Mouse (Mus musculus) ovary, adult 18-20 months (tissue): ENCODE measurements at regions not wholly inside any gene's neighbourhood (a gene's known extent, or its start where the extent isn't known, plus 50 kb on each side); places are given as distances from the start of the nearest gene placed in this dataset.

ENCODE experiments used
- DNase-seq: peaks from one replicate; pipeline ENCODE4 v3.0.0; 2022; ENCODE audit warnings: low spot score, mixed read lengths

DNA sequence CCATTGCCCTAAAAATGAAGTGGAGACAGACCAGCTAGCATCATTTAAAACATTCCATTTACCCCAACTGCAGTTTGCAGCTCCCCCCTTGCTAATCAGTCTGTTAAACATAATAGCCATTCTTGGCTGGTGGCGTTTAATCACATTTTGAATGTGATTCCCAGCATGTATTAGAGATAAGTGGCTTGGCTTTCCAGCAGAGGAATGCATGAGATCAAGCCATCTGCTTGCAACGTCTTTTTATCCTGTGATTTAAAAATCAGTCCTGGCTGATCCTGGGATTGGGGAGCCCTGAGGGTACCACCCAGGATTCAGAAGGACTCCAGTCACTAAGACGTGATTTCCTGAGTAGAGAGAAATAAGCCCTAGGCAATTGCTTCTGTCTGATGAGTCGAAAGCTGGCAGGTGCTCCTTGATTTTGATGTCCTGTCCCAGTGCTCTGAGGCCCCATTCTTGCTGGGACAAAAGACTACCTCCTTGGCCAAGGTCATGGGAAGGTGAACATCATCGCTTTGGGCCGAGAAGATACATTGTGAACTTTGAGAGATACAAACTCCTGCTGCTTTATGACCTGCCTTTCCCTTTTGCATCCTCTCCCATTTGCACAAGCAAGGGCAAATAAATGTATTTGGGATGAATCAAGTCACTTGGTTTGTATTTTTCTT, 623.8 kb downstream of the Tmem132b start:
- no peak for DNase-seq

DNA sequence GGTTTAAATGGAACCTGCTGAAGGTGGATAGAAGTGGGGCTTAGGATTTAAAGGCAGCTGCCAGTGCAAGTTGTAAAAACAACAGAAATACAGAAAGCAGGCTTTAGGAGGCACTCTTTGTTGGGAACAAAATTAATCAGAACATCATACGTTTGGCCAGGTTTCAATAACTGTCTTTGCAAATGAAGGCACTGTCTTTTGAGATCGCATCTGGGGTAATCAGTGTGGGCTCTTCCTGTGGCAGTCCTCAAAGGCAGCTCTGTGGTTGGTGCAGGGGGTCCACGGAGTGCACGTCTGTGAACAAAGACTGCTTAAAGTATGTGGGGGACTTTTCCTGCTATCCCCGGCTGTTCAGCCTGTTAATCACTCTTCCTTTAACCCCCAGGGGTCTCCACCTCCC, 654.5 kb downstream of the Tmem132b start:
- no peak for DNase-seq

DNA sequence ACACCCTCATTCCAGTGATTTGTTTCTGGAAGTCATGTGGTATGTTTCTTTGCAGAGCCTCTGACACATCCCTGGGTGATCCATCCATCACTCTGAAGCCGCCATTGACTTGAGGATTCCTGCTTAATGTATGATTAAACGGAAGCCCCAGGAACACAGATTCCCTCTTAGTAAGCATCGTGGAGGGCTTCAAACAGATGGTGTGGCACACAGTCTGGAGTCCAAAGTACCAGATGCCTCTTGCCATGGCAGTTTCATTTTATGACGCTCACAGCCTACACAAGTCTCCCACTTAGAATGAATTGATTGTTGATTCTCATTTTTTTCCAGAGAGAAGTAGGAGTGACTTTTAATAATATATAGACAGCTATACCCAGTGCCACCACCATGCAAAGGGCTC, 668.3 kb downstream of the Tmem132b start:
- no peak for DNase-seq

DNA sequence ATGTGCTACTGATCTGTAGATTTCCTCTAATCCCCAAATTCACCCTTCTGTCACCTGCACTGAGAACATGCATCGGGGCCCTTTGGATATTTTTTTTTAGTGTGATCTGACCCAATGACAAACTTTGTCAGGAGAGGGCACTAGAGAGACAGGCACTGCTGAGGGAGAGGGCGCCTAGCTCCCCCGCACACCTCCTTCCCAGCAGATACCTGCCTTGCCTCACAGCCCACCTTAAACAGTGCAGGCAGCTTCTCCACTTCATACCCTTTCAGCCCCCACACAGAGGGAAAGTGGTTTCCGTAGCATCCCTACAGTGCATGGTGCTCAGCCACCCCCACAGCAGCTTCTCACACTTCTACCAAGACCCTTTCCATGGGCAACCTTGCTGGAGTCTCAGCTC, 670.0 kb downstream of the Tmem132b start:
- no peak for DNase-seq

DNA sequence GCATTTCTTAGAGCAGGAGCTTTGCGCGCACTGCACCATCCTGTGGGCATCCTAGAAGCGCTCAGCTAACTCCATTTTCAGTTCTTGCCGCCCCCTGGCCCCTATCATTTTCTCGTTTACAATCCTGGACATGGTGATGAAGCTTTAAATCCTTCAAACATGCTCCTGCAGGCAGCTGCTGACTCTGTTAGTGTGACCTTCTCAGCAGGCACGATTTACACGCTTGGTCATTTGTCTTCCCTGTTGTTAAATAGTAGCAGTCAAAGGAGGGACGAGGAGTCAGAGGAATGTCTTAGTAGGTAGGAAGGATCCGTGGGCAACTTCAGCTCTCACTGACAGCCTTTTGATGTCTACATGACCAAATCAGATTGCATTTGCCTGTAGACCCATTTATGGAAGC, 670.4 kb downstream of the Tmem132b start:
- no peak for DNase-seq

- DNase-seq, result no peak
These were observed 685.4 kb downstream of the Tmem132b start for GRCm38 (mm10) chr5:126217016-126217415.

GRCm38 (mm10) chr5:126217746-126218145, 686.2 kb downstream of the Tmem132b start:
- DNase-seq, result no peak

DNA sequence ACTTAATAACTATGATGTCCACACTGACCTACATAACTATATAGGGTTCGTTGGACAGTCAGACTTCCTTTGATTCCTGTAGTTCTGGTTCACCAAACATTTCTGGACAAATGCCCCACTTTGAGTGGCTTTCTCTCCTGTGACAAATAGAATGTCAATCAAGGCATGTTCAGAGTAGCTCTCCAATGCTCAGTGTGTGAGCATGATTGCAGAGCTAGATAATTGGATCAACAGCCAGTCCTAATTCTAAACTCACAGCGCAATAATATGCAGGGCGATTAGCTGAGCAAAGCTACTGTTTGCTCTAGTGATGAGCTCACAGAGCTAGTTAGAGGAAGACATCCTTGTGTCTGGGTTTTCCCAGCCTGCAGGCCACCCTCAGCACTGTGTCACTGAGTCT, 692.1 kb downstream of the Tmem132b start:
- no peak for DNase-seq

DNA sequence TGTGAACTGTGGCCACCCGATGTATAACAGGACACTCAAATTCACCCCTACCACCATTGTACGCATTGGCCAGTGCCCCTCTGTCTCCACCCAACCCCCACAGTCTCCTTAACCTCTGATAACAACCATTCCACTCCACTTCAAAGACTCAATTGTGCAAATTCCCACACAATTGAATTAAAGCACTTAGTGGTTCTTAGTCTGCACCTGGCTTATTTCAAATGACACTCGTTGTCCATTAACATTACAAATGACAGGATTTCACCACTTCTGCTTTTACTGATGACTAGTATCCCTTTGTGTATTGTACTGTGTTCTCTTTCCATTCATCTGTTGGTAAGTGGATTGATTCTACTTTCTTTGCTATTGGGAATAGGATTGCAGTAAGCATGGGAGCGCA, 699.2 kb downstream of the Tmem132b start:
- DNase-seq, result no peak

- no peak for DNase-seq
These were observed 706.5 kb downstream of the Tmem132b start for GRCm38 (mm10) chr5:126238071-126238470.

DNA sequence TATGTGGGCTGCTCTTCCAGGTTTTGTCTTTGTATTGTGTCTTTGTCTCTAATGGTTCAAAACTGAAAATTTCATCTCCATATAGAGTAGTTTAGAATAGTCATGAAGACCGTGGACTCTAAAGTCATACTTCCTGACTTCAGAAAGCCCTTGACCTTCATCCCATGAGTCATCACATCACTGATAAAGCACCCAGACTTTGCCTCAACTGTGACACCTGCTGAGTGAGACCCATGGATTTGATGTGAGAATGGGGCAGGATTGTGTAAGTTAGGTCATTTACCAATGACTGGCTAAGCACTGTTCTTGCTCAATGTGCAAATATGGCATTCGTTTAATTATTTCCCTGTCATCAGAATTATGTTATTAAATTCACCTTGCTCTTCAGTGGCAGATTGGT, 714.2 kb downstream of the Tmem132b start:
- DNase-seq, result no peak

GRCm38 (mm10) chr5:126250331-126250730, 718.8 kb downstream of the Tmem132b start:
- DNase-seq, result no peak

- no peak for DNase-seq
These were observed 723.1 kb downstream of the Tmem132b start for GRCm38 (mm10) chr5:126254661-126255060.

DNA sequence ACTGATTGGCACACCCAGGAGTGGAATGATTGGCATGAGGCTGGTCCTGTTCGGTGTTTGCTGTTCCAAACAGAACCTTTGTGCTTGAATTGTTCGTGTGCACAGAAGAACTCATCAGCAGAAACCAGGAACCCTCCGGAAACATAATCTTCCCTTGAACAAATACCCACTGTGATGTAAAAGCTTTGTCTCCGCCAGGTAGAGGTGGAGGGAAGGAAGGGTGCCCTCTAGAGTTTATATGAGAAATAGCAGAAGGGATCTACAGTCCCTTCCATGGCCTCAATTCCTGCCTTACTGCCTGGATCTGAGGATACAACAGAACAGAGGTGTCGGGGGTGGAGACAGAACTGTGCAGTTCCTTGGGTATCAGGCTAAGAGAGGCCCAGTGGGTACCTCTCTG, 726.3 kb downstream of the Tmem132b start:
- no peak for DNase-seq

DNA sequence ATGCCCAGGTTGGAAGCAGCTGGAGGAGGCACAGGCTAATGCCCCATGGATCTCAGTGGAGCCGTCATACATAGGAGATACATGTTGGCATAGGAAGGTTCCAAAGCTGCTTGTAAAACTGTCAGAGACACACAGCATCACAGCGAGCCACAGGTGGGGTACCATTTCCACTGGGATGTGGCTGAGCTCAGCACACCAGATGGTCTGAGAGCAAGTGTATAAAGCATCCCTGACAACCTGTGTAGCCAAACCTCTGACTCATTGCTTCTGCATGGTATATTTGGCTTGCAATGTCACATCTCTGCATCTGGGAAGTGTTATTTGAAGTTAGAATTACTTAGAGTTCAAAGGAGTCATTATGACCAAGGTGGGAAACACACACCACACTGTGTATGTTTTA, 734.9 kb downstream of the Tmem132b start:
- no peak for DNase-seq

GRCm38 (mm10) chr5:126266929-126267609, 735.5 kb downstream of the Tmem132b start:
- DNase-seq, result no peak

DNA sequence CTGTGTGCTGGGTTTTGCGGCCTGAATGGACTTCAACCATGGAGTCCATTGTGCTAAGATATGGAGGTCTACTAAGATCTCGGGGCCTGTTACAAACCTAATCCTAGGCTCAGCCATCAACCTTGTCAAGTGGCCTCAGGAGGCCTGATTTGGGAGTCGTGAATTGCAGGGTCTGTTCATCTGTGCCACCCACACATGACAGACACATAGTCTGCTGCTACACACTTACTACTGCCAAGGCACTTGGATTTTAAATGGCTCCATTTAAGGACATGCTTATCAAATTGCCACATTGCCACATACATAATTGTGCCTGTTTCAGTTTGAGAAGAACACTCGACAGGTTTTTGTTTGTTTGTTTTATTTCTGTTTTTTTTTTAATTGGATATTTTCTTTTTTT, 737.0 kb downstream of the Tmem132b start:
- DNase-seq, result no peak

GRCm38 (mm10) chr5:126274316-126274715, 742.7 kb downstream of the Tmem132b start:
- no peak for DNase-seq

- DNase-seq, result no peak
These were observed 749.6 kb downstream of the Tmem132b start for GRCm38 (mm10) chr5:126281057-126281728.

- no peak for DNase-seq
These were observed 750.2 kb downstream of the Tmem132b start for GRCm38 (mm10) chr5:126281782-126282181.

- no peak for DNase-seq
These were observed 793.3 kb downstream of the Tmem132b start for GRCm38 (mm10) chr5:126324847-126325246.

GRCm38 (mm10) chr5:126328276-126328675, 796.7 kb downstream of the Tmem132b start:
- DNase-seq, result no peak

GRCm38 (mm10) chr5:126335091-126335490, 803.5 kb downstream of the Tmem132b start:
- no peak for DNase-seq
